In the genomic region with DNA sequence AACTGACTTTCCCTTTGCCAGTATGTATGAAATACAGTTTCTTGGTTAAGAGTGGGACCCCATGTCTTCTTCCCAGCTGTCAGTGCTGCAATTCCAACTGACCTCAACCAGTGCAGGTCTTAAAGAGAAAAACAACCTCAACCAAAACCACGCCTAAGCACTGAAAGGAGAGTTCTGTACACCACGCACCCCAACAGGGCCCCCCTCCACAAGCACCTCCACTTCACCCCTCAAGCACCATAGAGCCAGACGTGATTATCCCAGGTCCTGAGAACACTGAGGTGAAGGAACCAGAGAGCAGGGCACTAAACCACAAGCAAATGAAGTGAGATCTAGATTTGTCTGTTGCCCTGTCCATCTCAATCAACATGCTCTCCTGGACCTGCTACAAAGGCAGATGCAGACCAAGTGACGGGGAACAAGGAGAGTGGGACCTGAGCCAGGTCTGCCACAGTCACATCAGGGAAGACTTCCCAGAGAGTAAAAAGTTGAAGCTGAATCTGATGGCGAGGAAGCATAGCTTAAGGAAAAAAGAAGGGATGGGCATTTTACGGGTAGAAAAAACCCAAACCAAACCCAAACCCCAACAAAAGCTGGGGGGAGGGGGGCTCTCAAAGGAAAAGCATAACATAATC, we compare ENCODE assay signal across 13 mouse cellular contexts.
"Had no signal": no experiment of that assay in that cellular context is flagged by ENCODE, and none has a peak within 500 bp of the region (broad histone marks: within the 10 kb centered on the region; RNA-seq: fewer than 3 reads in every experiment).

No protein-coding gene starts in this region.

- H3K9me3 ChIP-seq: kidney, embryonic 15.5 days; limb, embryonic 15.5 days; liver, embryonic 12.5 days; lung, embryonic 15.5 days; midbrain, embryonic 13.5 days had no signal

- H3K9ac ChIP-seq: kidney, embryonic 15.5 days; limb, embryonic 15.5 days; liver, embryonic 12.5 days; lung, embryonic 15.5 days; midbrain, embryonic 13.5 days had no signal

- H3K4me3 ChIP-seq: kidney, embryonic 15.5 days; left cerebral cortex, adult 2 months; limb, embryonic 15.5 days; liver, embryonic 12.5 days; lung, embryonic 15.5 days; midbrain, embryonic 13.5 days had no signal

- H3K36me3 ChIP-seq: lung, embryonic 15.5 days had no signal

- H3K27me3 ChIP-seq: kidney, embryonic 15.5 days; limb, embryonic 15.5 days; liver, embryonic 12.5 days; lung, embryonic 15.5 days; midbrain, embryonic 13.5 days had no signal

- DNase-seq: kidney, adult 2 months; kidney, postnatal 25 days; lung, postnatal 36 days; right cerebral cortex, adult 18-20 months; right cerebral cortex, postnatal 25 days; thymus, adult 2 months; thymus, postnatal 25 days had no signal

- H3K4me1 ChIP-seq: liver, embryonic 12.5 days had no signal

- ATAC-seq: liver, embryonic 12.5 days; midbrain, embryonic 13.5 days had no signal

- H3K4me2 ChIP-seq: kidney, embryonic 15.5 days; limb, embryonic 15.5 days; liver, embryonic 12.5 days; lung, embryonic 15.5 days; midbrain, embryonic 13.5 days had no signal

- H3K27ac ChIP-seq: kidney, embryonic 15.5 days; left cerebral cortex, adult 2 months; limb, embryonic 15.5 days; liver, embryonic 12.5 days; lung, embryonic 15.5 days; midbrain, embryonic 13.5 days had no signal
